Mouse (Mus musculus) erythroblast, embryonic 14.5 days (primary cell): ENCODE measurements around the gene Phf24.

Experiments
- GATA1 ChIP-seq: IDR thresholded peaks from 2 replicates; pipeline ENCODE4 v1.6.1; 2012; ENCODE audit warnings: low read length, inconsistent platforms, mixed read lengths
- TAL1 ChIP-seq: IDR thresholded peaks from 3 replicates; pipeline ENCODE4 v1.6.1; 2012; ENCODE audit warnings: low read length, inconsistent platforms, mixed read lengths

- TF ChIP-seq GATA1 (no peak), TAL1 (no peak)
These were observed 45.7 kb upstream of the Phf24 start for GRCm38 (mm10) chr4:42870748-42871147.
